Mouse (Mus musculus) naive thymus-derived CD4-positive, alpha-beta T cell, adult 5 months (primary cell): ENCODE measurements around the gene Ubxn11. TPM values are rescaled to one million over a fixed set of nuclear protein-coding genes. Genes with fewer than 3 reads are reported as not detected.

ENCODE experiments used
- polyA plus RNA-seq: library from polyadenylated mRNA; unstranded; fragments of 100-300 nt; shearing (Covaris generic); gene quantifications from one replicate; pipeline ENCODE4 v1.2.1, GENCODE M21; 2017

Ubxn11 gene
- 99.9 TPM for polyA plus RNA-seq

DNA sequence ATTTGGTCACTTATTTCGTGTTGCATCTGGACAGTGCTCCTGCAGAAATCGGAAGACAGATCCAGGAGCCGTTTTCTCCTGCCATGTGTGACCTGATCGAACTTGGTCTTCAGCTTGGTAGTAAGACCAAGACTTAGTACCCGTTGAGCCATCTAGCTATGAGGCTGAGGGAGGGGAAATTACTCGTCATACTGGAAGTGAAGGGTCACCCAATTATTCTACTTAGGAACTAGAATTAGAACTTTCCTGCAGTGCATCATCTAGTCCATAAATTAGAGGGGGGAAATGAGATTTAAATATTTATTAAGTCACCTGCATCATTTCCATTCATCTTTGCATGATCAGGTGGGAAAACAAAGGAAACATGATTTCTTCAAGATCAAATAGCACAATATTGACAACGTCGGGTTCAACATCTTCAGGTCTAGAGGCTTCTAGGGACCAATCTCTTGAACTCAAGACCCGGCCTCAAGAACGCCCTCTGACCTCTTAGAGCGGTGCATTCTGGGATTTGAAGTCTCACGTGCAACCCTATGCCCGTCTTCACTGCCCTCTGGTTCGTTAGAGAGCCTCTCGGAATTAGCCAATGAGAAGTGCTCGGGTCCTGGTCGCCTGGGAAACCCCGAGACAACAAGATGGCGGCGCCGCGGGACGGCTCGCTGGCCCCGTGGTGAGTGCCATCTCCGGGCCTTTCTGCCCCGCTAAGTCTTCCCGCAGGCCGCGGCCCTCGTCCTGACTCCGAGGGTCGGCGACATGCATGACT, at the start of gene Ubxn11:
Gene Ubxn11 (plus strand): TSS at position 592 of the 763 bp plus-strand sequence.

DNA sequence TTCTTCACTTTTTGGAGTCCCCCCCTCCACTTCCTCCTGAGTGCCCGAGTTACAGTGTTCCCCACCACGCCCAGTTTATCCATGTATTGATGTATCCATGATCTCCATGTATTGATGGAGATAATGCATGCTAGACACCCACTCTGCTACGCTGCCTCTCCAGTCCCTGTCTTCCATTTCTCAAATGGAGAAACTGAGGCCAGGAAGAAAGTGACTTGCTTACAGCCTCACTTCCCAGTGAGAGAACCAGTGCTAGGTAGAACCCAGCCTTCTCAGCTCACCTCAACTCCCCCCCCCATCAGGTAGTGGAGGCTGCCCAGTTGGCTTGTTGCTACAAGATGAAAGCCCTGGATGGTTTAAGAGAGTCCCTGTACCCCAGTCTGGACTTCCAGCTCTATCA, 48.8 kb upstream of the Ubxn11 start, which contains the start of gene Zfp683:
Gene Zfp683 (plus strand): TSS at position 301 of the 400 bp plus-strand sequence.

DNA sequence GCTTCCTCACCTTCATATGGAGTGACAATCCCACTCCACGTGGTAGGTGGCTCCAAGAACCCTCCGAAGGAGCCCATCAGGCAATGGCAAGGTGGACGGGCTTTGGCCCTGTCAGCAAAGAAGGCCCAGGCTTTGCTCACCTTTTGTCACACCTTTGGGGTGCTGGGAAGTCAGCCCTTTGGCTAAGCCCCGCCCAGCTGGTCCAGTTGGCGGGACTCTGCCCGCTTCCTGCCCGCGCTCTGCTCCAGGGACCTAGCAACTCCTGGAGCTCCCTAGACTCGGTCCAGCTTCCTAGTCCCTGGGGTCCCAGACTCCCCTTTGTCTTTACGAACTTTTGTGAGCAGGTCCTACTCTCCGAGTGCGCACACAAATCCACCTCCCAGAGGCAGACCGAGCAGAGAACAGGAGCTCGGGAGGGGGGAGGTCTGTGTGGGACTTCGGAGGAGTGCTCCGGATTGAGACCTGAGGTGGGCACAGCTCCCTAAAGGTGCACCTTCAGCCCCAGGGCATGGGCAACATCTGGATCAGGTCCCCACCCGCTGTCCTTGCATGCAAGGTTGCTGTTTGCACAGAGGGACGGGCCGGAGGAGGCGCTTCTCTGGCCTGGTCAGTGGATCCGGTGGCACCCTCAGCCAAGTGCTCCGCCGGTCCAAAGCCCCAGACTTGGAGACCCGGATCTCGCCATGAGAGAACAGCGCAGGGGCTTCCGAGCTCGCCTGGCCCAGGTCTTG, 42.1 kb upstream of the Ubxn11 start, which contains the start of gene Crybg2:
Gene Crybg2 (plus strand): TSS at position 681 of the 731 bp plus-strand sequence.

DNA sequence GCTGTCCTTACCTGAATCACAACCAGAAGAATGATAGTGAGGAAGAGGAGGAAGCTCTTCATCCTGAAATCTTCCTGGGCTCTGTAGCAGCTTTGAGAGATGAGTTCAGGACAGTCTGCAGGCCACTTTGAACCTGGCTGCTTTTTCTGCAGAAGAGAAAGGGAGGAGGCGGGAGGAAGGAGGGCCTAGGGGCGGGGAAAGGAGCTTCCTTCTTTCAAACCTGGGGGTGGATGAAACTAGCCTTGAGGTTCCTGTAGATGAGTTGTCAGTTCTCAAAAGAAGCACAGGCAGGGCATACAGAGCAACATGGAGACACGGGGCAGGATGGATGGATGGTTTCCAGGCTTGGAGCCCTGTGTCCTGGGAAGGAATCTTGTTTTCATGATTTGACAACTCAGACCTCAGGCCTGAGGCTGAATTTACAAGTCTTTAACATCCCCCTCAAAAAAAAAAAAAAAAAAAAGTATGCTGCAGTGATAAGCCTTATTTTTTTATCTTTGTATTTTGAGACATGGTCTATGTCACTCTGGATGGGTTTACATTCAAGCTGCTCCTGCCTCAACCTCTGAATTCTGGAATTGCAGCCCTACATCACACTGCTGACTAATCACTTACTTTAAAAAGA, 7.3 kb upstream of the Ubxn11 start, which contains the start of gene Cd52:
Gene Cd52 (minus strand): TSS at position 160 of the 625 bp plus-strand sequence.

DNA sequence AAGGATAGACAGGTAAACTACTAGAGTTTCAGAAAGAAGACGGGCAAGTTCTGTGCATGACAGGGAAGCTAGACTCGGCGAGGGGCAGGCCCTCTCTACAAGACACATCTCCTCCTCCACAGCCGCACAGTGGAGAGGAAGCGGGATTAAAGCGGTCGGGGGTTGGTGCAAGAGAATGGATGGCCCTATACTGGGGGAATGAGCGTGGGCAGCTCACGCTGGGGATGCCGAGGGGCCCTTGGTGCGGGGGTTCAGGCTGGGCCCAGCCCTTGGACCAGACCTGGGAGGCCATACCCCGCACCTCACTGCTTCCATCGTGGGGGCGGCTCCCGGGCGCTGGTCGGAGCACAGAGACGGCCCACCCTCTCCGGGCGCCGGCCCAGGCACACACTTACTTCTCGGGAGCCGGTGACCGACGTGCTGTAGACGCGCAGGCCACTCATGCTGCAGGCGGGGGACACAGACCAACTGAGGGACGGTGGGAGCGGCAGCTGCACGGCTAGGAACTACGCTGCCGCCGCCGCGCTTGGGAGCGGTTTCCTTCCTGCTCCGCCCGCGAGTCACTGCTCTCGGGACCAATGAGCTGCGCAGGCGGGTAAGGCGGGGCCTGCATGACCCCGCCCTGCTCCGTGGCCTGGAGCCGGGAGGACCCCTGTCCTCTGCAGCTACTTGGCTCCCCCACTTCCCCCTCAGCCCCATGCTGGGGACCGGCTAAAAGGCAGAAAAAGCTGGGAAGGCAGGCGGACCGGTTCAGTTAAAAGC, 26.0 kb downstream of the Ubxn11 start, which contains the start of gene Sh3bgrl3:
Gene Sh3bgrl3 (minus strand): TSS at position 569 of the 762 bp plus-strand sequence.

Other genes starting within 250 kb of the Ubxn11 start
- 164 TPM for gene Rps6ka1, start 214.8 kb upstream of the Ubxn11 start, polyA plus RNA-seq
- 321 TPM for gene Hmgn2, start 133.9 kb upstream of the Ubxn11 start, polyA plus RNA-seq
- 19.7 TPM for gene Dhdds, start 101.7 kb upstream of the Ubxn11 start, polyA plus RNA-seq
- gene Lin28a, start 83.7 kb upstream of the Ubxn11 start, polyA plus RNA-seq, result not detected
- gene Zfp683, start 48.7 kb upstream of the Ubxn11 start, polyA plus RNA-seq, result not detected
- 9.1 TPM for gene Crybg2, start 41.8 kb upstream of the Ubxn11 start, polyA plus RNA-seq
- 1,142 TPM for gene Cd52, start 7.5 kb upstream of the Ubxn11 start, polyA plus RNA-seq
- 821 TPM for gene Sh3bgrl3, start 26.2 kb downstream of the Ubxn11 start, polyA plus RNA-seq
- gene Cep85, start 84.5 kb downstream of the Ubxn11 start, polyA plus RNA-seq, result 31.3 TPM
- gene Gm7534, start 100.4 kb downstream of the Ubxn11 start, polyA plus RNA-seq, result not detected
- gene Catsper4, start 124.8 kb downstream of the Ubxn11 start, polyA plus RNA-seq, result not detected
- not detected for gene Cnksr1, start 135.8 kb downstream of the Ubxn11 start, polyA plus RNA-seq
- 1.6 TPM for gene E130218I03Rik, start 141.1 kb downstream of the Ubxn11 start, polyA plus RNA-seq
- gene Zfp593, start 143.0 kb downstream of the Ubxn11 start, polyA plus RNA-seq, result 24.3 TPM
- gene Gm30191, start 144.4 kb downstream of the Ubxn11 start, polyA plus RNA-seq, result not detected
- not detected for gene Grrp1, start 151.5 kb downstream of the Ubxn11 start, polyA plus RNA-seq
- gene Pdik1l, start 185.3 kb downstream of the Ubxn11 start, polyA plus RNA-seq, result 11.5 TPM
- gene Trim63, start 212.6 kb downstream of the Ubxn11 start, polyA plus RNA-seq, result not detected
- gene Slc30a2, start 240.6 kb downstream of the Ubxn11 start, polyA plus RNA-seq, result not detected